Mouse (Mus musculus) liver, embryonic 14.5 days (tissue): Measurements from ENCODE around the gene Eif3b.

Source experiments
- CTCF ChIP-seq: IDR thresholded peaks from 2 replicates; pipeline ENCODE4 v1.5.1; 2016; ENCODE audit warnings: antibody characterized with exemption, low read depth, control low read depth
- EP300 ChIP-seq: IDR thresholded peaks from 2 replicates; pipeline ENCODE4 v1.6.1; 2016; ENCODE audit warnings: antibody characterized with exemption, low read depth

DNA sequence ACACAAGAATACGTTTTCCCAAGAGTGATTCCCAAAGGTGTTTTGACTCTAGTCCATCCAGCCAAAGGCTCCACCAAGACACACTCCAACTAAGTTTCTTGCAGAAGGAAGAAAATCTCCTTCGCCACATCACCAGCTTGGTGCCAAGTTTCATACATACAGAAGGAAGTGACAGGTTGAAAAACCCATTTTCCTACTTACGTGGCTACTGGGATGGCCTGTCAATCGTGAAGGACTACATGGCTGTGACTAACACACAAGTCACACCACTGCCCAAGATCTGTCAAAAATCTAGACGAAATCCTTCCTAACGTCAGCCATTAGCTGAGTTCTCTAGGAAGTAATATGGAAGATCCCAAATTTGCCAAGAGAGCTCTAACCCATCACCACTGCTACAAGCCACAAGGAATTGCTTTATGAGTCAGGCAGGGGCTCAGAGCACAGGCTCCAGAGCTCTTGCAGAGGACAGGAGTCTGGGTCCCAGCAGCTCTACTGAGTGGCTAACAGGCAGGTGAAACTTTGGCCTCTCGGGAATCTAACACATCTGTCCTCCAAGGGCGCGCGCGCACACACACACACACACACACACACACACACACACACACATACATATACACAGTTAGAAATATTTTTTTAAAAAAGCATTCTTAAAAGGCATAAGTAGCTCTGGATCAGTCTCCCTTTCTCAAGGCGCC, 31.2 kb upstream of the Eif3b start:
- TF ChIP-seq CTCF (no peak), EP300 (no peak)
